21 mouse cellular contexts compared by ENCODE assay signal in the genomic region with DNA sequence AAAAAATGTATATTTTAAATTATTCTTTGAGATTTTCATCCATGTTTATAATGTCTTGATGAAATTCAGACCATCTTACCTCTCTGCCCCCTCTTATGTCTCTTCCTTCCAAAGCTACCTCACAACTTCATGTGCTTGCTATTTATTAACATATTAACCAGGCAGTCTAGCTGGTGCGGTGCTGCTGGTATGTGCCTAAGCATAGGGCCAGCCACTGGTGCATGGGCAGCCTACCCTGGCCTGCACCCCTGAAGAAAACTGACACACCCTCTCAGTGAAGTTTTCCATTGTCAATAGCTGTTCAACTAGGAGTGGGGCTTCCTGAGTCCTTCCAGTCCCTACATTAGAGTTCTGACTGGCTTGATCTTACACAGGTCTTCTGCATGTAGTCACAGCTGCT.
DNase-seq lines count a peak whose midpoint lies in the region; ATAC-seq and TF ChIP-seq lines count a peak whose summit lies in the region.
"Had no signal": no experiment of that assay in that cellular context is flagged by ENCODE, and none has a peak within 500 bp of the region (broad histone marks: within the 10 kb centered on the region; RNA-seq: fewer than 3 reads in every experiment).

No protein-coding gene starts in this region.

- 0 out of 2 replicates have a peak, but pooled peaks have one; percentile 4 for ATAC-seq in monocyte, adult 5-6 weeks (replicated peaks; ENCODE audit: insufficient number of reproducible peaks, low FRiP score, low TSS enrichment, poor library complexity, severe bottlenecking)
- ATAC-seq: CD4-positive, CD25-positive, alpha-beta regulatory T cell, adult 4 months; forebrain, embryonic 14.5 days; inflammation-experienced regulatory T-cells, adult 6 months had no signal

- no peaks in the 10 kb centered on the region for H3K27me3 ChIP-seq in kidney, adult 2 months (replicated peaks; ENCODE audit: control insufficient read depth, insufficient read depth, low read length)
- H3K27me3 ChIP-seq: embryonic facial prominence, embryonic 12.5 days; heart, embryonic 12.5 days; hindbrain, embryonic 13.5 days; limb, embryonic 15.5 days; stomach, embryonic 15.5 days had no signal

- no peak for TF ChIP-seq CTCF in gastrocnemius, adult 2 months (IDR thresholded peaks at IDR 0.05)
- no peak for TF ChIP-seq CTCF in kidney, adult 2 months (conservative IDR thresholded peaks at IDR 0.05; ENCODE audit: insufficient read depth, insufficient read length, low read depth, low read length)

- 0 out of 2 replicates have a peak overlapping the region, but pooled peaks have one; percentile 8 for H3K27ac ChIP-seq in gastrocnemius, adult 2 months
- peak overlapping the region; percentile 54 for H3K27ac ChIP-seq in kidney, adult 2 months (ENCODE audit: insufficient read depth, low read depth, low read length)
- H3K27ac ChIP-seq: embryonic facial prominence, embryonic 12.5 days; hindbrain, embryonic 13.5 days; limb, embryonic 15.5 days; stomach, embryonic 15.5 days had no signal

- DNase-seq in gastrocnemius, adult 2 months: no peak
- DNase-seq in gastrocnemius, postnatal 25 days: no peak
- peak; percentile 79 for DNase-seq in kidney, adult 2 months
- DNase-seq in kidney, postnatal 10 days: peak; percentile 51
- DNase-seq in testis, postnatal 10 days (ENCODE audit: low spot score): no peak
- DNase-seq in layer of hippocampus, postnatal 25 days (ENCODE audit: extremely low spot score in 1 of 2, low spot score in 1 of 2): no peak
- DNase-seq: adrenal gland, postnatal 36 days; cerebellum, adult 9-11 months; lung, postnatal 10 days; thymus, adult 2 months had no signal

- intact Hi-C loops in gastrocnemius, adult 2 months (cut with DNase I): no loop called here

- whole genome bisulfite sequencing in kidney, adult 2 months: 50% methylated on average over 1 of the region's 1 CpGs

- no peak for TF ChIP-seq POLR2A in kidney, adult 2 months (IDR thresholded peaks at IDR 0.05; ENCODE audit: low read depth, low read length)

- H3K4me3 ChIP-seq in gastrocnemius, adult 2 months: no peak overlapping the region
- H3K4me3 ChIP-seq in kidney, adult 2 months (ENCODE audit: insufficient read depth, low read depth, low read length): no peak overlapping the region
- H3K4me3 ChIP-seq: embryonic facial prominence, embryonic 12.5 days; erythroblast, embryonic 14.5 days; heart, embryonic 12.5 days; hindbrain, embryonic 13.5 days; limb, embryonic 15.5 days; stomach, embryonic 15.5 days had no signal

- peaks cover 15% of the 10 kb centered on the region; the same call in 1 of the 2 replicates for H3K4me1 ChIP-seq in kidney, adult 2 months (ENCODE audit: control insufficient read depth, insufficient read depth, low read length)
- H3K4me1 ChIP-seq: embryonic facial prominence, embryonic 12.5 days; limb, embryonic 15.5 days; stomach, embryonic 15.5 days had no signal

- H3K36me3 ChIP-seq in kidney, adult 2 months (ENCODE audit: control insufficient read depth, insufficient read depth, low read length): no peaks in the 10 kb centered on the region; the same call in 1 of the 2 replicates
- H3K36me3 ChIP-seq: G1E; stomach, embryonic 15.5 days had no signal

Comparison
In these comparisons a context has a peak if more than half of its experiments do, and no peak if none do; other contexts are left out.
1. DNase-seq: peak in kidney, adult 2 months (single experiment) and kidney, postnatal 10 days (single experiment); none in gastrocnemius, adult 2 months (single experiment), gastrocnemius, postnatal 25 days (single experiment), testis, postnatal 10 days (single experiment) and layer of hippocampus, postnatal 25 days (0 of 2).